Mouse (Mus musculus): Measurements from ENCODE around the gene Olfr1392.

The Olfr1392 gene

DNA sequence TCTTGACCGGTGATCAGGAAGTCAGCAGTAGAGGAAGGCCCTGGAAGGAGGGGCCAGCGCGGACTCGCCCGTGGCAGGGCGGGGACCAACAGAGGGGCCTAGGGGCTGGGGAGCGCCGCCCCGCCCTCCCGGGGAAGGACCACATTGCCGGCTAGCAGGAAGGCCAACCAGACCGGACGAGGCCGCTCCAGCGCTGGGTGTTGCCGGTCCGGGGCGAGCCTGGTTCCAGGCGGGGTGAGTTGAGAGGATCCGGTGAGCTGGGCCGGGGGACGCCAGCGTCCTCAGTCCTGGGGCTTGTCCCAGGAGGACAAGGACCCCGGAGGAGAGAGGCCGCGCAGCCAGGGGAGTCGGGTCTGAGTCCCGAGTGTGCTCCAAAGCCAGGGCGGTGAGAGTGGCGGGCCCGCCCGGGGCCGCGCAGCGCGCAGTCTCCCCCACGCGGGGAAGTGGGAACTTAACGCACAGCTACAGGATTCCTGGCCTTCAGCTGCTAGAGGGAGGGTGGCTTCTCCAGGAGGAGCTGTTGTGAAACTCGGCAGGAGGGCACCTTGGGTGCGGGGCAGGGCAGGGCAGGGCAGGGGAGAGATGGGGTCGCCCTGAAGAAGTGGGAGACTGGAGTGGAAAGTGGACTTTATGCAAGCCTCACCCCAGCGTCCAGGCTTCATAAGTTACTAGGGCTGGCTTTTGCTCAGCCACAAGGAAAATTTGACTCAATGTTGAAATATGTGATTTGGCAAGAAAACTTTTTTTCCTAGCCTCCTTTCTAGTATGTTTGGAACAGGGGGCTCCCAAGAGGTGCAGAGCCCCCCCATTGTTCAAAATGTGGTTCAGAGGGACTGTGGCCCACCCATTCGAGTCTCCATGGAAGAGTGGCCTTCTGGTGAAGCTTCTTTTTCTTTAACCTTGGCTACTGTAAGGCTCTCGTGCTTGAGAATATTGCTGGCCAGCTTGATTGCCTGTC, 34.4 kb upstream of the Olfr1392 start:
- DNase-seq (ENCODE audit: extremely low read depth, insufficient read length, low spot score), result peak; percentile 92

DNA sequence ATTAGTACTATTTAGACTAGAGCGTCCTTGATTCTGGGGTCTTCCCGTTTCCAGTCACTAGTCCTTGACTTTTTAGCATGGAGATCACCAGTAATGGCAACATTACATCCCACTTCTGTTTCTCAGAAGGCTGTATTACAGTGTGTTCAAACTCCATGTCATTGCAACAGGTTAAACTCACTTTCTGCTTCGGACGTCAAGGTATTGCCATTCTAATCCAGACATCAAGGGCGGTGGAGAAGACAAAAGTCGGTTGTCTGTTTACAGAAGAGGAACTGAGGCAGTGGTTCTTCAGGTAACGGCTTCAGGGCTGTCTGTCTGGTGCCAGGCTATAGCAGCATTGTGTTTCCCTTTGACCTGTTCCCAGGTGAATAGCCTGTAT, 33.7 kb upstream of the Olfr1392 start:
- no peak for DNase-seq (ENCODE audit: extremely low read depth, insufficient read length, low spot score)

DNA sequence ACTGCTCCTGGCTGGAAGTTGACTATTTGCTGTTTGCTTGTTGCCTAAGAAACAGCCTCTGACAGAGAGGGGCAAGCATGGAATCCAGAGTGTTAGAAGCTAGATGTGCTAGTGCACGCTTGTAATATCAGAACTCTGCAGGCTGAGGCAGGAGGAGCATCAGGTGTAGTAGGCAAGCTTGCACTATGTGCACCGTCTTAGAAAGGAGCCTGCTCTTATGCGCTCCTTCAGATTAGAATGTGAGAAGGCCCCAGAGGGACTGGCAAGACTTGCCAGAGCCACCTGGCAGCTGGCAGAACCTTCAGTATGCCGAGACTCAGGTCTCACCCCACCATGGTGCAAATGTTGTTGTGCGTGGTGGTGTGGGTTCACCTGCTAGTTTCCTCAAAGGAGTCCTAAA, 33.0 kb upstream of the Olfr1392 start:
- no peak for DNase-seq (ENCODE audit: extremely low read depth, insufficient read length, low spot score)

DNA sequence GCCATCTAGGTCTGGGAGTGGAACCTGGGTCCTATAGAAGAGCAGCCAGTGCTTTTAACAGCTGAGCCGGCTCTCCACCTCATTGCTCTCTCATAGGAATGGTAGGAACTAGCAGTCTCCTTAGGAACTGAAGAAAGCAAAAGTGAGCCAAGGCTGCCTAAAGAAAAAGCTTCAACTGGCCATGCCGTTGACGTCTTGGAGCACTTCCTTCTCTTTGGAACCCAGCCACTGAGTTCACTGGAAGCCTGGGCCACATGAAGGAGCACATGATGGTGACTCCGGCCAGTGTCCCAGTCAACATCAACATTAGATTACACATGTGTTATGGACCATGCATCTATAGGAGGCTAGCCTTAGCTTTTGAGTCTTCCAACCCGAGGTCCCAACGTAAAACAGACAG, 32.0 kb upstream of the Olfr1392 start:
- DNase-seq (ENCODE audit: extremely low read depth, insufficient read length, low spot score), result no peak

DNA sequence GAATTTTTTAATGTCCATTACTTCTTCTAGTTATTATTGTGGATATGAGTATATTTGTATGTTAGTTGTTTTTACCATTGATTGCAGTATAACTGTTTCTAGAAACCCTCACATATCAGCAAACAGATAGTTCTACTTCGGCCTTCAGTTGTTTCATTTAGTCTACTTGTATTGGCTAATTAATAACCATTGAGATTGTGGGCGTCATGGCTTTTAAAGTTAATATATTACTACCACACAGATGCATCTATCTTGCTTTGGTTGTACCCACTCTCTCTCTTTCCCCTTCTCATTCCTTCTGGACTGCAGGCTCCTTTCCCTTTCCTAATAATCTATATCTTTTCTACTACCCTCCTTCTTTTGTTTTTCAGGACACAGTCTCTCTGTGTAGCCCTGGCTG, 25.8 kb upstream of the Olfr1392 start:
- no peak for DNase-seq (ENCODE audit: extremely low read depth, insufficient read length, low spot score)

DNA sequence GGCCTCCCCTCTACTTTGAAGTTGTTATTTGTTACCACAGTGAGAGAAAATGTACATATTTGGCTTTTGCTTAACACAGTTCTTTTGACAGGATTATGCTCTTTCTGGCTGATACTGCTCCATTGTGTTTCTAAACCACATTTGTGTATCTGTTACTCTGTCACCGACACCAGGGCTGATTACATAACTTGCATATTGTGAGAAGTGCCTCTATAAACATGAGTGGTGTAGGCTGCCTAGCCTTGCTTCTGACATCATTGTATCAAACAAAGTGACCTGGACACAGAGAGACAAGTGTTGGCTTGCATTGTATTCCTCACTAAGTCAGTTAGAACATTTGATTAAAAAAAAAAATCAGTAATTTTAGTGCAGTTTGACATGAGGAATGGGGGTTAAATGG, 25.3 kb upstream of the Olfr1392 start:
- DNase-seq (ENCODE audit: extremely low read depth, insufficient read length, low spot score), result no peak

DNA sequence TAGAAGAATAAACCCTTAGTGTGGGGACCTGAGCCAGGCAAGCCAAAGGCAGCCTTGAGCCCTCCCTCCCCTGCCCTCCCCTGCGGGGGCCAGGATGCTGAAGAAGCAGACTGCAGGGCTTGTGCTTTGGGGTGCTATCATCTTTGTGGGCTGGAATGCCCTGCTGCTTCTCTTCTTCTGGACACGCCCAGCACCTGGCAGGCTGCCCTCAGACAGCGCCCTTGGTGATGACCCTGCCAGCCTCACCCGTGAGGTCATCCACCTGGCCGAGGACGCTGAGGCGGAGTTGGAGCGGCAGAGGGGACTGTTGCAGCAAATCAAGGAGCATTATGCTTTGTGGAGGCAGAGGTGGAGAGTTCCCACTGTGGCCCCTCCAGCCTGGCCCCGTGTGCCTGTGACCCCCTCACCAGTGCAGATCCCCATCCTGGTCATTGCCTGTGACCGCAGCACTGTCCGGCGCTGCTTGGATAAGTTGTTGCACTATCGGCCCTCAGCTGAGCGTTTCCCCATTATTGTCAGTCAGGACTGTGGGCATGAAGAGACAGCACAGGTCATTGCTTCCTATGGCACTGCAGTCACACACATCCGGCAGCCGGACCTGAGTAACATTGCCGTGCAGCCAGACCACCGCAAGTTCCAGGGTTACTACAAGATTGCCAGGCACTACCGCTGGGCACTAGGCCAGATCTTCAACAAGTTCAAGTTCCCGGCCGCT, 24.3 kb upstream of the Olfr1392 start:
- no peak for DNase-seq (ENCODE audit: extremely low read depth, insufficient read length, low spot score)

DNA sequence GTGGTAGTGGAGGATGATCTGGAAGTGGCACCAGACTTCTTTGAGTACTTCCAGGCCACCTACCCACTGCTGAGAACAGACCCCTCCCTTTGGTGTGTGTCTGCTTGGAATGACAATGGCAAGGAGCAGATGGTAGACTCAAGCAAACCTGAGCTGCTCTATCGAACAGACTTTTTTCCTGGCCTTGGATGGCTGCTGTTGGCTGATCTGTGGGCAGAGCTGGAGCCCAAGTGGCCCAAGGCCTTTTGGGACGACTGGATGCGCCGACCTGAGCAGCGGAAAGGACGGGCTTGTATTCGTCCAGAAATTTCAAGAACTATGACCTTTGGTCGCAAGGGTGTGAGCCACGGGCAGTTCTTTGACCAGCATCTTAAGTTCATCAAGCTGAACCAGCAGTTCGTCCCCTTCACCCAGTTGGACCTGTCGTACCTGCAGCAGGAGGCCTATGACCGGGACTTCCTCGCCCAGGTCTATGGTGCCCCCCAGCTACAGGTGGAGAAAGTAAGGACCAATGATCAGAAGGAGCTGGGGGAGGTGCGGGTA, 23.7 kb upstream of the Olfr1392 start:
- DNase-seq (ENCODE audit: extremely low read depth, insufficient read length, low spot score), result no peak

DNA sequence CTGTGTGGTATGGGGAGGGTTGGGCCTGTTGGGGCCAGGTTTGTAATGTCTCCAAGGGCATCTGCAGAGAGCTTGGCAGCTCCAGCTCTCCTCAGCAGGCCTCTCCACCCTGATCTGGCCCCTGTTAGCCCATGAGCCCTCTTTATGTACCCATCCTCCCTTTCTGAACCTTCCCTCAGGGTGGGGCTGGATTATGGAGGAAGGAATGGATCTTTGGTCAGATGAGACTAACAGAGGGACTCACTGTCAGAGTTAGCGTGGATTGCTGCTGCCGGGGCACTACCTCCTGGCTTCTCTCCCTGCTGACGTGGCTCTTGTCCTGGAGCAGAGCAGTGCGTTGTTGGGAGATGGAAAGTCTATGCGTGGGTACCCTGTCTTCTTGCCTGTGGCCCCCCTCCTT, 22.8 kb upstream of the Olfr1392 start:
- no peak for DNase-seq (ENCODE audit: extremely low read depth, insufficient read length, low spot score)

DNA sequence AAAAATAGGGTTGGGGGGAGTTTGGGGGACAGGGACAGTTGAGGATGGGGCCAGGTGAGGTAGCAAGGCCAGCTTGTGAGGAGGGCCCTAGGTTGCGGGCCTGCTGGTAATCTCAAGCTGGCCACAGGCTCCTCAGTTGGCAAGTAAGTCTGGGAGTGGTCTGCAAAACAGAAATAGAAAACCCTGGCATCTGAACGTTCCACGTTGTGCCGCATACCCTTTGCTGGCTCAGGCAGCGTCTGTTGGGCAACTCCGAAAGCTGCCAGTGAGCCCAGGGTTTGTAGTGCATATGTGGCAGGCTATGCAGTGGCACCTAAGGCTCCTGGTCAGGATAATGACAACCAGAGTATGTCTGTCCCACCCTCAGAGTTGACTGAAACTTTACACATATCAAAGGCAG, 21.9 kb upstream of the Olfr1392 start:
- DNase-seq (ENCODE audit: extremely low read depth, insufficient read length, low spot score), result no peak

DNA sequence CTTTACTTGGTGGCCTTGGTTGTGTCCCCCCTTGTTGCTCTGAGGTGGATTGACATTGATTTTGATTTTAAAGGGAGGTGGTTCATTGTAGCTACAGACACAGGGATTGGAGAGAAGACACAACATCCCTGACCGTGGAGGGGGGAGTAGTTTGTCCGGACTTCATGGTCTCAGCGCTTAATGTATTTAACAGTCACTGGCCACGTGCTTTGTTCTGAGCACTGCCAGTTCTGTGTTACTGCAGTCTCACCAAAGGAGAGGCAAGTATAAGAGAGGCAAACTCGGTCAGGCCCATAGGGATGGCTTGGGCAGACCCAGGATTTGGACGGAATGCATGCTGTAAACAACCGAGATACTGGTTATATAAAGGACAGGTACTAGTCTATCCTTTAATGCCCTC, 21.0 kb upstream of the Olfr1392 start:
- DNase-seq (ENCODE audit: extremely low read depth, insufficient read length, low spot score), result no peak

DNA sequence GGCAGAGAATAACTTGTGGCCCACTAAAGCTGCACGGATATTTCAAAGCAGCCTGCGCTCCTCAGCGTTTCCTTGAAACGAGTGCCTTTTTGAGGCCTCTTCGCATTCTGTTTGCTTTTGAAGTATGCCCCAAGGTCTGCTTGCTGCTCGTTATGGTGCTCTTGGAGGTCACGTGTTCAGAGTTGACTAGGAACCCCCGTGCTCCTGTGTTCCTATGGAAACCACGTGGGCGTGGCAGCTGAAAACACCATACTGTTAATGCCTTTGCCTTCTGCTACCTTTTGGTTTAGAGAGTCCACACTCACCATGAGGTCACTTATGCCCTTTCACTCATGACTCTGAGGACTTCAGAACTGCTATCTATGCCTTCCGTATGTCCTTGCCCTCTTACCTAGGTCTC, 20.5 kb upstream of the Olfr1392 start:
- no peak for DNase-seq (ENCODE audit: extremely low read depth, insufficient read length, low spot score)

DNA sequence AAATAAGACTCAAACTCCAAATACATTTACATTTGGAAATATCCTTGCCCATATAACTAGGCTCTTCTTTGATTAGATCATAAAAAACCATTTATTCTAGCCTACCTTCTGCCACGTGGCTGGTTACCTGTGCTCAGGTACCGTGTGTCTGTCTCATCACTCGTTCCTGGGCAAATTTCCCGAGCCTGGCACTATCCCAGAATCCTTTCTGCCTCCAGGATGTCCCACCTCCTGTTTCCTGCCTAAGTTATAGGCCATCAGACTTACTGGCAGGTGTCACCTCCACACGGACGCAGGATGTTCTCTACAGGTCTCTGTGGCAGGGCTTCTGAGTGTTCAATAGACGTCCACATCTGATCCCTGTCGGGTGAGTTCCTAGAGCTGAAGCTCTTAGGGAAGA, 20.0 kb upstream of the Olfr1392 start:
- no peak for DNase-seq (ENCODE audit: extremely low read depth, insufficient read length, low spot score)

DNA sequence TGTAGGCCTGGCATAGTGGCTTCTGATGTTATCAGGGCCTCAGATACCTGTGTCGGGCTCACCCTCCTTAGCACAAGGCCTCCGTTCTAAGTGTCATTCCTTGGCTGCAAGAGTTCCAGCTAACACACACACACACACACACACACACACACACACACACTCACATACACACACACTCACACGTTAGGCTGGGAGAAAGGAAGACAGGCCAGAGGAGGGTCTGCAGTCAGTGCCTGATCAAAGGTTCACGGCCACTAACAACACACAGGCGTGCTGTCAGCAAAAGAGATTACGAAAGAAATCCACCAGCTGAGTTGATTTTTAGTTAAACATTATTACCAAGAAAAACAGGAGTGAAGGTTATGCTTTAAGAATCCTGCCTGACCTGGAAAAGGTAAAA, 18.4 kb upstream of the Olfr1392 start:
- DNase-seq (ENCODE audit: extremely low read depth, insufficient read length, low spot score), result no peak

DNA sequence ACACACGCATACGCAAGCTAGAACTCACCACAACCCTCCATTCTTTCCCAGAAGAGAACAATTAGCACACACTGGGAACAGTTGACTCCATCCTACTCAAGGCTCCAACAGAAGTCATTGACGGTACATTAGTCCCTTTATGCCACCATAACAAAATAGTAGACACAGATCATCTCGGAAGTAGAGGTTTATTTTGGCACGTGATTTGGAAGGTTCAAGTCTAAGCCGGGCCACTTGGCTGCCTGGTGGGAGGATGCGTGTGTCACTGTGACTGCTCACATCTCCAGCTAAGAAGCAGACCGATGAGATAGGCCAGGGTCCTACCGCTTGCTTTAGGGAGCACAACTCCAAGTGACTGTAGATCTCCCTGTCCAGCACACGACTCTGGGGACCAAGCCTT, 17.8 kb upstream of the Olfr1392 start:
- DNase-seq (ENCODE audit: extremely low read depth, insufficient read length, low spot score), result no peak

DNA sequence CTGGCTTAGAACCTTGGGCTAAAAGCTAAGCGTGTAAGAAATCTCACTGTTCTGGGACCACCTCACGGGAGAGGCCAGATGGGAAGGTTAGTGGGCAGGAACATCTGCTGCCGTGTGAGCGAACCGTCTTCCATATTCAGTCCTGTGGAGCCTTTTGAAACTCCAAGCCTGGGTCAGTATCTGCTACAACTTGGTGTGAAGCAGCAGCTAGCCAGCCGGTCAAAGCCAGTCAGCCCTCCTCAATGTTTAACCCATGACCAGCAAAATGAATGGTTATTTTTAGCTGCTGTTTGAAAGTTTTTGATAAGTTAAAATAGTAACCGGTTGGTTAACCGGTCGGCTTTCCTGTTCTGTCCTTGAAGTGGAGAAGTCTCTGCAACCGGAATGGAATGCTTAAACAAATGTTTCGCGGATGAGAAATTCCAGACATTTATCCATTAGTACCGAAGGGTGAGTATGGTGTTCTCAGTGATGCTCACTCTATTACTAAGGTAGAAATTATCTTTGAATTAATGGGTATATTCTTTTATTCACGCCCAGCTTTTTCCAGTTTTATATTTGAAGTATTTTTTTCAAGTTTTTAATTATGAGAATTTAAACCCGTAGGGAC, 17.0 kb upstream of the Olfr1392 start:
- no peak for DNase-seq (ENCODE audit: extremely low read depth, insufficient read length, low spot score)

DNA sequence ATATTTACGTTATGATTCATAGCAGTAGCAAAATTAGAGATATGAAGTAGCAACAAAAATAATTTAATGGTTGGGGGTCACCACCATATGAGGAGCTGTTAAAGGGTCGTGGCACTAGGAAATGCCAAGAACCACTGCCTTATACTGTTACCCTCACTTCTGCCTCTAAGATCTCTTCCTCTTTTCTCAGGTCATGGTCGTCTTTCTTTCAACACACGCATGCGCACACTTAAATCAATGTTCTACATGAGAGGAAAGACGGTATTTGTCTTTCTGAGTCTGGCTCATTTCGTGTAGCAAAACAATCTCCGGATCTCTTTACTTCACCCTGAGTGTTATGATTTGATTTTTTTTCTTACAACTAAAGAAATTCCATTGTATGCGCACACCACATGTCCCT, 15.3 kb upstream of the Olfr1392 start:
- DNase-seq (ENCODE audit: extremely low read depth, insufficient read length, low spot score), result no peak

DNA sequence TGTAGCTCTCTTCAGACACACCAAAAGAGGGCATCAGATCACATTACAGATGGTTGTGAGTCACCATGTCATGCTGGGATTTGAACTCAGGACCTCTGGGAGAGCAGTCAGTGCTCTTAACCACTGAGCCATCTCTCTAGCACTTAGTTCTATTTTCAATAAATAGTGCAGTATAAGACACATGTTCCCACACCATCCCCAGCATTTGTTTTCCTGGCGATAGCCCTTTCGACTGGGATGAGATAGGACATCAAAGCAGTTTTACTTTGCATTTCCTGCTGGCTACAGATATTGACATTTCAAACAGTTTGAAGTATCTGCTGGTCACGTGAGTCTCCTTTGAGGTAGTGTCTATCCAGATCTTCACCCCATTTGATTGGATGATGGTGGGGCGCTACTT, 14.7 kb upstream of the Olfr1392 start:
- no peak for DNase-seq (ENCODE audit: extremely low read depth, insufficient read length, low spot score)

DNA sequence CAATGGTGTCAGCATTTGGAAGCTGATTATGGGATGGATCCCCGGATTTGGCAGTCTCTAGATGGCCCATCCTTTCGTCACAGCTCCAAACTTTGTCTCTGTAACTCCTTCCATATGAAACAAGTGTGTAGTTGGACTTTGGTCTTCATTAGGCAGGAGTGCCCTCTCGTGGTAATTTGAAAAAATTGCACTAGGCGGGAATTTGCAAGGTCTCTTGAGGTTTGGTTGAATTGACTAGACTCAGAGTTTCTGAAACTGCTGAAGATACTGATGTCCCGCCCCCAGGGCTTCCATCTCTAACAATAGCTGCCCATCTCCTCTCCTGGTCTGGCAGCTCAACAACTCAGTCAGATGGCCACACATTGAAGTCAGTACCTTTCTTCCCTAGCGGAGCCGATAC, 13.7 kb upstream of the Olfr1392 start:
- no peak for DNase-seq (ENCODE audit: extremely low read depth, insufficient read length, low spot score)

DNA sequence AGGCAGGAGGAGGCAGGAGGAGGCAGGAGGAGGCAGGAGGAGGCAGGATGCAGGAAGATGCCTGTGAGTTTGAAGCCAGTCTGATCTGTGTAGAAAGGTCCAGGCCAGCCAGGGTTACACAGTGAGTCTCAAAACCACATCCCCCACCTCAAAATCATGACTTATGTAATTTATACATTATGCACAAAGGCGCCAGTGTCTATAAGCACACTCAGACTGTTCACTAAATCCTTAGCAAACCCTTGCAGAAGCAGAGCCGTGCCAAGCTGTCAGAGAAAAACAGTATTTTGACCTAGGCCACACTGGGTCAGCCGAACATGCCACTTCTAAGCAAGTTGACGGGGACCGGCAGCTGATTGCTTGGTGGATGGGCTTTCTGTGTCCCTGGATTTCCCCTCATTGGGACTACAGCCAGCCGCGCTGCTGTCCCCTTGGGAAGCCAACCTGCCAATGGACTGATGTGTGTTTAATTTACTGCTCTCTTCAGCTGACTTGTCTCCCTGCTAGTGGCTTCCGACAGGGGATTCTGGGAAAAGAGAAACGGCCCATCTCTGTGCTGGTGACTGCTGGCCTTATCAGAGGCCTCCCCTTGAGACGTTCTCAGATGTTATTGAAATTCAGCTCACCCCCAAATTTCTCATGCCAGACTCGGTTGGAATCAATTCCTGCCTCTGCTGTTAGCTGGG, 11.1 kb upstream of the Olfr1392 start:
- no peak for DNase-seq (ENCODE audit: extremely low read depth, insufficient read length, low spot score)

DNA sequence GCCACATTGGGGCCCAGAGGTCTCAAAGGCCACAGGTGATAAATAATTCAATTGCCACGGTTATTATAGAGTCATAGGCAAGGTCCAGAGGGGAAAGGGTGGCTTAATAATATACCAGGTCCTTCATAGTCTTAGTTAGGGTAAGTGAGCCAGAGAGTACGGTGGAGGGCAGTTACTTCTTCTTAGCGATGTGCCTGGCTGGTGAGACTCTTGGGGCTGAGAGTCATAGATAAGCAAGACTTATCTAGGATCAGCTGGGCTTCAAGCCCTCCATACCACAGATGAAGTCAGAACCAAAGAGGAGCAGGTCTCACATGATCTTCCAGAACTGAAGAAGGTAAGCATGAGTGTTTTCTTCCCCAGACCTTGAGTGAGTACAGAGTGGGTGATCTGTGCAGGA, 6.9 kb upstream of the Olfr1392 start, which contains the start of gene Olfr1393:
TSS of gene Olfr1393 (plus strand) at position 83 of the 400 bp plus-strand sequence.
- DNase-seq (ENCODE audit: extremely low read depth, insufficient read length, low spot score), result no peak

Measured in 3134 (cell line).